Mouse (Mus musculus) thymus, adult 2 months (tissue): Measurements from ENCODE around the gene Lax1. TPM values are rescaled to one million over a fixed set of nuclear protein-coding genes. Genes with fewer than 3 reads are reported as not detected.

Source experiments
- DNase-seq: peaks from one replicate; pipeline ENCODE4 v3.0.0; 2021
- H3K27ac ChIP-seq: fragments of 200-500 bp; 2 replicates; pipeline ENCODE4 v1.5.1; 2012; ENCODE audit warnings: low read length, control low read depth; ENCODE audit not compliant: control insufficient read depth, insufficient read depth
- H3K27me3 ChIP-seq: fragments of 200-500 bp; 2 replicates; pipeline ENCODE4 v1.6.1; 2012; ENCODE audit warnings: mild to moderate bottlenecking, low read length, moderate library complexity, mixed read lengths; ENCODE audit not compliant: control insufficient read depth, insufficient read depth
- H3K36me3 ChIP-seq: fragments of 200-500 bp; 2 replicates; pipeline ENCODE4 v1.6.1; 2012; ENCODE audit warnings: mild to moderate bottlenecking, low read length, moderate library complexity; ENCODE audit not compliant: control insufficient read depth, insufficient read depth
- H3K4me1 ChIP-seq: fragments of 200-500 bp; replicated peaks from 2 replicates; pipeline ENCODE4 v1.6.1; 2012; ENCODE audit warnings: low read length; ENCODE audit not compliant: control insufficient read depth, insufficient read depth
- H3K4me3 ChIP-seq: fragments of 200-500 bp; 2 replicates; pipeline ENCODE4 v1.5.1; 2012; ENCODE audit warnings: mild to moderate bottlenecking, low read length, control low read depth, moderate library complexity; ENCODE audit not compliant: control insufficient read depth, insufficient read depth
- CTCF ChIP-seq: fragments of 200-500 bp; IDR thresholded peaks from 2 replicates; pipeline ENCODE4 v1.5.1; 2012; ENCODE audit warnings: mild to moderate bottlenecking, control low read depth, low read length, moderate library complexity, borderline replicate concordance; ENCODE audit not compliant: control insufficient read depth, poor library complexity, insufficient read depth; ENCODE audit errors: extremely low read depth
- POLR2A ChIP-seq: fragments of 200-500 bp; IDR thresholded peaks from 2 replicates; pipeline ENCODE4 v1.6.1; 2012; ENCODE audit warnings: mild to moderate bottlenecking, low read length, control low read depth, moderate library complexity; ENCODE audit not compliant: control insufficient read depth, poor library complexity, insufficient read depth; ENCODE audit errors: extremely low read depth
- WGBS: fragments of 180-500 bp; shearing (Covaris S2); methylation state at CpG from one replicate; pipeline ENCODE4 v1.1.7; 2018; 5-methylcytosine and 5-hydroxymethylcytosine counted together
- polyA plus RNA-seq: library from polyadenylated mRNA; depleted of rRNA; stranded (reverse); fragments of >200 nt; gene quantifications from 2 replicates; pipeline ENCODE4 v1.2.3, GENCODE M21; 2012; rRNA removed

Gene Lax1
- polyA plus RNA-seq, 1 experiment, result 21.9 TPM

GRCm38 (mm10) chr1:133650288-133651055 lies 39.4 kb downstream of the Lax1 start:
- no peak overlapping the region for H3K4me3 ChIP-seq
- WGBS, result 95% methylated on average over 7 of the region's 7 CpGs

DNA sequence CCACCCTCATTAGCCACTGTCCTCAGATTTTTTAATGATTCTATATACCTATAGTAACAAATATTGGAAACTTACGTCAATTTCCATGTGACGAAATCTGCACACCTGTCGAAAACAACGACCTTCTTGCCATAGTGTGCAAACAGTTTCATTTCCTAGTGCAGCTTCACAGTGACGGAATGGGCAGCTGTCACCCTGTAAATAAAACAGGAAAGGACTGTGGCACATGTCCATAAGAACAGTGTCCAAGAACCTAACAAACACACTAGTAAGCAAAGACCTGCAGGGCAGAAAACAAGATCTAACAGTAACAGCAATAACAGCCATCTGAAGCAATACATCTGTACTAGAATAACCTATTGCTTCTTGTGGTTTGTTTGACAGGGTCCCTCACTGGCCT lies 44.3 kb downstream of the Lax1 start:
- peaks cover 68% of the 10 kb centered on the region for H3K36me3 ChIP-seq
- TF ChIP-seq CTCF (no peak), POLR2A (no peak)
- no peak overlapping the region for H3K4me3 ChIP-seq
- no peak for DNase-seq
- WGBS, result 96% methylated on average over 5 of the region's 5 CpGs
- H3K27me3 ChIP-seq, result no peaks in the 10 kb centered on the region
- H3K4me1 ChIP-seq, result no peaks in the 10 kb centered on the region
- no peak overlapping the region for H3K27ac ChIP-seq

More at GRCm38 (mm10) chr1:133650288-133651055, 39.4 kb downstream of the Lax1 start:
- no peak for DNase-seq
- no peaks in the 10 kb centered on the region for H3K27me3 ChIP-seq
- H3K36me3 ChIP-seq, result peaks cover 26% of the 10 kb centered on the region
- H3K27ac ChIP-seq, result no peak overlapping the region
- H3K4me1 ChIP-seq, result no peaks in the 10 kb centered on the region
- no peak for TF ChIP-seq POLR2A
- TF ChIP-seq CTCF, result no peak

- Histone ChIP-seq H3K27me3 (no peaks in the 10 kb centered on the region), H3K4me3 (no peak overlapping the region), H3K4me1 (no peaks in the 10 kb centered on the region), H3K36me3 (peaks cover 98% of the 10 kb centered on the region), H3K27ac (no peak overlapping the region)
- TF ChIP-seq CTCF (no peak), POLR2A (no peak)
- no peak for DNase-seq
- 95% methylated on average over 2 of the region's 2 CpGs for WGBS
These were observed 48.7 kb downstream of the Lax1 start for GRCm38 (mm10) chr1:133641163-133641562.

GRCm38 (mm10) chr1:133638517-133638916 lies 51.4 kb downstream of the Lax1 start:
- TF ChIP-seq POLR2A (no peak), CTCF (no peak)
- Histone ChIP-seq H3K4me3 (no peak overlapping the region), H3K36me3 (peaks cover 97% of the 10 kb centered on the region), H3K27ac (no peak overlapping the region), H3K27me3 (no peaks in the 10 kb centered on the region), H3K4me1 (no peaks in the 10 kb centered on the region)
- DNase-seq, result no peak
- WGBS, result 95% methylated on average over 6 of the region's 6 CpGs

- Histone ChIP-seq H3K4me1 (no peaks in the 10 kb centered on the region), H3K4me3 (no peak overlapping the region), H3K27ac (no peak overlapping the region), H3K36me3 (peaks cover 77% of the 10 kb centered on the region), H3K27me3 (no peaks in the 10 kb centered on the region)
- TF ChIP-seq POLR2A, result no peak
- no peak for TF ChIP-seq CTCF
- WGBS, result over 99% methylated on average over 2 of the region's 2 CpGs
- no peak for DNase-seq
These were observed 57.7 kb downstream of the Lax1 start for GRCm38 (mm10) chr1:133632168-133632567.

Other genes starting within 250 kb of the Lax1 start
- gene Snrpe, start 79.8 kb downstream of the Lax1 start, polyA plus RNA-seq, result 81.6 and 108 TPM in 2 replicates
- 4.1 and 5.3 TPM in 2 replicates for gene Zbed6, start 29.2 kb downstream of the Lax1 start, polyA plus RNA-seq
- 5.8 and 5.9 TPM in 2 replicates for gene Gm38394, start 28.8 kb downstream of the Lax1 start, polyA plus RNA-seq
- gene Atp2b4, start 110.9 kb upstream of the Lax1 start, polyA plus RNA-seq, result 4.0 and 4.1 TPM in 2 replicates
- 0.91 and 1.0 TPM in 2 replicates for gene Optc, start 217.9 kb upstream of the Lax1 start, polyA plus RNA-seq
- gene Prelp, start 231.3 kb upstream of the Lax1 start, polyA plus RNA-seq, result 10.7 and 13.3 TPM in 2 replicates